Mouse (Mus musculus) CH12.LX (cell line): ENCODE measurements around the gene Nptx1. TPM values are rescaled to one million over a fixed set of nuclear protein-coding genes. Genes with fewer than 3 reads are reported as not detected.

Source experiments
- DNase-seq: peaks from one replicate; pipeline ENCODE4 v3.0.0-alpha.2; 2013; ENCODE audit errors: extremely low read depth
- H3K27ac ChIP-seq: 2 replicates; pipeline ENCODE4 v1.5.1; 2012; ENCODE audit warnings: low read depth, mild to moderate bottlenecking, control low read depth, moderate library complexity; ENCODE audit not compliant: insufficient read depth
- H3K27me3 ChIP-seq: replicated peaks from 2 replicates; pipeline ENCODE3; 2012; ENCODE audit warnings: inconsistent platforms
- H3K36me3 ChIP-seq, 2 experiments: replicated peaks in 1 of 2; 2 replicates each; pipeline versions ENCODE3 to v1.6.1; 2012; ENCODE audit warnings: inconsistent platforms in 1 of 2, low read length in 1 of 2, mild to moderate bottlenecking in 1 of 2, mixed read lengths in 1 of 2, moderate library complexity in 1 of 2; ENCODE audit not compliant: control insufficient read depth in 1 of 2, insufficient read depth in 1 of 2
- H3K4me1 ChIP-seq, 2 experiments: 2 replicates each; pipeline ENCODE4 v1.6.1; 2012; ENCODE audit warnings: inconsistent platforms in 1 of 2, moderate library complexity in 1 of 2; ENCODE audit not compliant: insufficient read depth in 2 of 2, control insufficient read depth in 1 of 2
- H3K4me2 ChIP-seq: 2 replicates; pipeline ENCODE4 v1.6.1; 2012; ENCODE audit warnings: low read depth, mild to moderate bottlenecking, control low read depth; ENCODE audit not compliant: poor library complexity, insufficient read depth, severe bottlenecking
- H3K4me3 ChIP-seq, 3 experiments: fragments of 150-350 bp in 1 of 3; sonication (generic) in 1 of 3; replicated peaks in 1 of 3; 2 replicates each; pipeline versions ENCODE3 to v1.5.1; 2011 to 2012; ENCODE audit warnings: low read depth in 2 of 3, low read length in 2 of 3, mild to moderate bottlenecking in 2 of 3, moderate library complexity in 2 of 3, control low read depth in 1 of 3, improper control_type of control experiment in 1 of 3, inconsistent platforms in 1 of 3, mixed read lengths in 1 of 3; ENCODE audit not compliant: poor library complexity in 1 of 3
- H3K79me2 ChIP-seq: replicated peaks from 2 replicates; pipeline ENCODE4 v1.6.1; 2012; ENCODE audit warnings: mild to moderate bottlenecking, moderate library complexity; ENCODE audit not compliant: control insufficient read depth, poor library complexity, insufficient read depth, severe bottlenecking; ENCODE audit errors: extremely low read depth
- H3K9ac ChIP-seq: 2 replicates; pipeline ENCODE4 v1.6.1; 2012; ENCODE audit warnings: low read depth, mild to moderate bottlenecking, control low read depth, moderate library complexity; ENCODE audit not compliant: insufficient read depth
- H3K9me3 ChIP-seq: replicated peaks from 2 replicates; pipeline ENCODE3; 2012; ENCODE audit warnings: low read length, inconsistent platforms, mixed read lengths
- BHLHE40 ChIP-seq: IDR thresholded peaks from 2 replicates; pipeline ENCODE4 v1.6.1; 2011; ENCODE audit warnings: mild to moderate bottlenecking, low read depth, low read length, improper control_type of control experiment
- CHD1 ChIP-seq: IDR thresholded peaks from 2 replicates; pipeline ENCODE4 v1.6.1; 2012; ENCODE audit warnings: low read depth, low read length, improper control_type of control experiment, inconsistent platforms
- CHD2 ChIP-seq: IDR thresholded peaks from 2 replicates; pipeline ENCODE4 v1.6.1; 2011; ENCODE audit warnings: low read length, improper control_type of control experiment
- CTCF ChIP-seq, 2 experiments: IDR thresholded peaks in 1 of 2; conservative IDR thresholded peaks in 1 of 2; 2 replicates each; pipeline ENCODE4 v1.5.1; 2011 to 2012; ENCODE audit warnings: low read depth in 2 of 2, low read length in 2 of 2, improper control_type of control experiment in 1 of 2, inconsistent platforms in 1 of 2, mild to moderate bottlenecking in 1 of 2, moderate library complexity in 1 of 2
- EP300 ChIP-seq: IDR thresholded peaks from 2 replicates; pipeline ENCODE4 v1.6.1; 2011; ENCODE audit warnings: low read length, improper control_type of control experiment
- IRF4 ChIP-seq: IDR thresholded peaks from 2 replicates; pipeline ENCODE4 v1.6.1; 2014; ENCODE audit warnings: low read depth, mild to moderate bottlenecking, inconsistent platforms, low read length, improper control_type of control experiment
- JUN ChIP-seq: IDR thresholded peaks from 2 replicates; pipeline ENCODE4 v1.6.1; 2011; ENCODE audit warnings: low read depth, mild to moderate bottlenecking, low read length, improper control_type of control experiment, moderate library complexity; ENCODE audit not compliant: insufficient read depth
- JUND ChIP-seq: conservative IDR thresholded peaks from 2 replicates; pipeline ENCODE4 v1.6.1; 2011; ENCODE audit warnings: low read depth, low read length, improper control_type of control experiment
- KAT2A ChIP-seq: IDR thresholded peaks from 2 replicates; pipeline ENCODE4 v1.6.1; 2012; ENCODE audit warnings: low read length, improper control_type of control experiment, inconsistent platforms; ENCODE audit not compliant: insufficient replicate concordance
- MAFK ChIP-seq: IDR thresholded peaks from 2 replicates; pipeline ENCODE4 v1.6.1; 2011; ENCODE audit warnings: low read length, improper control_type of control experiment; ENCODE audit not compliant: insufficient replicate concordance
- MAX ChIP-seq: IDR thresholded peaks from 2 replicates; pipeline ENCODE4 v1.6.1; 2011; ENCODE audit warnings: low read length, improper control_type of control experiment
- MAZ ChIP-seq: IDR thresholded peaks from 2 replicates; pipeline ENCODE4 v1.6.1; 2012; ENCODE audit warnings: low read depth, mild to moderate bottlenecking, inconsistent platforms, low read length, improper control_type of control experiment, moderate library complexity
- MEF2A ChIP-seq: IDR thresholded peaks from 2 replicates; pipeline ENCODE4 v1.6.1; 2014; ENCODE audit warnings: low read depth, mild to moderate bottlenecking, inconsistent platforms, low read length, improper control_type of control experiment, borderline replicate concordance
- MXI1 ChIP-seq: IDR thresholded peaks from 2 replicates; pipeline ENCODE4 v1.6.1; 2011; ENCODE audit warnings: mild to moderate bottlenecking, low read depth, low read length, improper control_type of control experiment
- NELFE ChIP-seq: IDR thresholded peaks from 2 replicates; pipeline ENCODE4 v1.6.1; 2011; ENCODE audit warnings: low read depth, low read length, improper control_type of control experiment
- NRF1 ChIP-seq: IDR thresholded peaks from 2 replicates; pipeline ENCODE4 v1.6.1; 2014; ENCODE audit warnings: low read depth, mild to moderate bottlenecking, inconsistent platforms, low read length, improper control_type of control experiment, moderate library complexity
- POLR2AphosphoS2 ChIP-seq: IDR thresholded peaks from 2 replicates; pipeline ENCODE4 v1.6.1; 2011; ENCODE audit warnings: low read depth, low read length, improper control_type of control experiment
- RAD21 ChIP-seq: IDR thresholded peaks from 2 replicates; pipeline ENCODE4 v1.6.1; 2011; ENCODE audit warnings: low read depth, mild to moderate bottlenecking, low read length, improper control_type of control experiment, moderate library complexity
- RCOR1 ChIP-seq: conservative IDR thresholded peaks from 2 replicates; pipeline ENCODE4 v1.6.1; 2012; ENCODE audit warnings: low read depth, mild to moderate bottlenecking, inconsistent platforms, low read length, improper control_type of control experiment
- SMC3 ChIP-seq: IDR thresholded peaks from 2 replicates; pipeline ENCODE4 v1.6.1; 2011; ENCODE audit warnings: low read depth, low read length, improper control_type of control experiment
- TBP ChIP-seq: conservative IDR thresholded peaks from 2 replicates; pipeline ENCODE4 v1.6.1; 2011; ENCODE audit warnings: low read depth, low read length, improper control_type of control experiment
- TCF12 ChIP-seq: IDR thresholded peaks from 2 replicates; pipeline ENCODE4 v1.6.1; 2014; ENCODE audit warnings: low read depth, mild to moderate bottlenecking, inconsistent platforms, low read length, improper control_type of control experiment
- USF2 ChIP-seq: conservative IDR thresholded peaks from 2 replicates; pipeline ENCODE4 v1.6.1; 2011; ENCODE audit warnings: low read depth, low read length, improper control_type of control experiment
- ZKSCAN1 ChIP-seq: IDR thresholded peaks from 2 replicates; pipeline ENCODE4 v1.6.1; 2012; ENCODE audit warnings: low read depth, inconsistent platforms, low read length, improper control_type of control experiment, borderline replicate concordance
- ZMIZ1 ChIP-seq: IDR thresholded peaks from 2 replicates; pipeline ENCODE4 v1.6.1; 2012; ENCODE audit warnings: low read depth, mild to moderate bottlenecking, inconsistent platforms, low read length, improper control_type of control experiment
- dilution Hi-C: fragments of 300-500 bp; cut with MboI; formaldehyde crosslinking; loops from 2 replicates; pipeline ENCODE4 v1.14.3; 2020; ENCODE audit warnings: low sequenced_read_pairs; ENCODE audit not compliant: extremely low pct_unique_long_range_greater_than_20kb, extremely low pct_ligation_motif_present
- in situ Hi-C: fragments of 300-500 bp; cut with MboI; formaldehyde crosslinking; loops from 3 replicates; pipeline ENCODE4 v1.14.3; 2019; ENCODE audit warnings: low sequenced_read_pairs, low pct_ligation_motif_present, low pct_unique_long_range_greater_than_20kb, mixed read lengths
- polyA plus RNA-seq: library from polyadenylated mRNA; unstranded; fragments of >175 nt; gene quantifications from 2 replicates; pipeline ENCODE4 v1.2.1, GENCODE M21; 2012; ENCODE audit warnings: low read depth; ENCODE audit not compliant: insufficient read length
- total RNA-seq, 2 experiments: library from RNA; depleted of rRNA; stranded (reverse); fragments of 300-350 nt in 1 of 2; fragments of >200 nt in 1 of 2; gene quantifications; 2 replicates each; pipeline ENCODE4 v1.2.3; 2012 to 2014

Gene Nptx1
- total and polyA plus RNA-seq, 3 experiments: under 0.01 TPM; not detected in 2

DNA sequence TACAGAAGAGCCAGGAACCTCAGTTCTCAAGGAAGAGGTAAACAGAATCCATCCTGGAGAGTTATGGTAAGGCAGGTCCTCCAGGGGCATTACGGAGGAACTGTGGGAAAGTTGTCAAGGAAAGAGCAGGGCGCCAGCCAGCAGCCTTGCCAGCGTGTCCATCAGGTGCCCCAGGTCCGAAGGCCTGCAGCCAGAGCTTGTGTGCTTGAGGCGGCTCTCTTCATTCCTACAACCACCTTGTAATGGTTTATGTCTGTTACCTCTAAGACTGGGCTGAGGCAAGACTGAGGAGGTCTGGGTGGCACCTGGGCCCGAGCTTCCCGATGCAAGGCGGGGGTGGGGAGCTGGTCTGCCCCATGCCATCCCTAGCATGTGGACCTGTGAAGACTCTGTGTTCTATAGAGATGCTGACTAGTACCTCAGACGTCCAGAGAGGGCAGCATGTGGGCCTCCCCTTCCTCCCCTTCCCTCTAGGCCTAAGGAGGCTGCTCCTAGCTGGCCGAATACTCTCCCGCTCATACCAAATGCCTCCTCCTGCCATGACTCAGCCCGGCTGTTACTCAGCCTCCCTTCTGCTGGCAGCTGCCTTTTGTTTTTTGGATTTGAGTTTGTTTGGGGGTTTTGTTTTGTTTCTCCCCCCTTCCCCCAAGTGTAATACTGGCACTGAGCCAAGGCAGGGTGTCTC is 30.7 kb downstream of the Nptx1 start:
- TF ChIP-seq USF2 (no peak), POLR2AphosphoS2 (no peak), KAT2A (no peak), MAX (no peak), MEF2A (no peak), JUN (no peak), NELFE (no peak), CHD2 (no peak), ZKSCAN1 (no peak), MAZ (no peak), ZMIZ1 (no peak), MXI1 (no peak), RAD21 (no peak; the same call in none of the 2 replicates), EP300 (no peak), BHLHE40 (no peak), IRF4 (no peak), SMC3 (no peak), CTCF (conservative IDR thresholded peaks at IDR 0.05 in 1 of 2, IDR thresholded peaks at IDR 0.05 in 1 of 2; ENCODE audit: low read depth in 2 of 2, low read length in 2 of 2) (no peak; a peak in 1 of 4 replicates)
- Histone ChIP-seq H3K36me3 (no peaks in the 10 kb centered on the region), H3K4me2 (no peak overlapping the region), H3K4me1 (no peaks in the 10 kb centered on the region), H3K9me3 (no peaks in the 10 kb centered on the region), H3K4me3 (no peak overlapping the region), H3K27ac (no peak overlapping the region), H3K9ac (no peak overlapping the region), H3K79me2 (no peaks in the 10 kb centered on the region), H3K27me3 (peaks cover 96% of the 10 kb centered on the region)
- in situ Hi-C loops: no loop called here
- no peak for DNase-seq
- dilution Hi-C loops: no loop called here

DNA sequence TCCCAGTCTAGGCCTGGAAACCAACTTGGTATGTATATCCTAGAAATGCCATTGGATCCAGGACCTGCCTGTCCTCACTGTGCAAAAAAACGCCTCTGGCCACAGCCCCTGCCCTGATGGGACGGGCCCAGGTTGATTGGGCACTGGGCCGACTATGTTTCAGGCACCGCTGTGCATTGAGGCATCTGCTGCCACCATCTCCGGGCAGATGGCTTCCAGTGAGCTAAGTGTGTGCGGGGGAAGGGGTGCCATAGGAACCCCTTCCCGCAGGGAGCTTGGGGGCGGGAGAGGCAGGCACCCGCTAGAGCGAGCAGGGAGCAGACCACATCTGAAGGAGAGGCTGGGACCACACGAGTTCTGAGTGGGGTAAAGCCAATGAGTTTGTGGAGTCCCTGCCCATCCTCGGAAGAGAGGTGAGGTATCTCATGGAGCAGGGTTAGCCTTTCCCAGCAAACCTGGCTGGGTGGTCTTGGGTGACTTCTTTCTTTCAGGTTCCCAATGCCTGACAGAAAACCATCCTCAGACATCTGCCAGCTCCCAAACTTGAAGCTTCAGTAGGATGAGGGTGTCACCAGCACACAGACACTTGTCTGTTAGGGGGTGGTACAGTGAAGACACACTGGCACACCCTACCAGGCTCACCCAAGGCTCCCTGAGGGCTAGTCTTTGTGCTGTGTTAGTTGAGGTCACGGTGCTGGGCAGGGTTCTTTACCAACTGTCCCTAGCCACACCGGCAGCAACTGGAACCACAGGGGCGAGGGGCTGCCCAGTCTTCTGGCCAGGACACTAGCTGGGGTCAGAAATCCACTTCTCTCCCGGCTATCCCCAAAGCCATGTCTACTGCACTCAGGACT is 31.5 kb downstream of the Nptx1 start:
- H3K79me2 ChIP-seq: no peaks in the 10 kb centered on the region
- TF ChIP-seq CTCF (conservative IDR thresholded peaks at IDR 0.05 in 1 of 2, IDR thresholded peaks at IDR 0.05 in 1 of 2; ENCODE audit: low read depth in 2 of 2, low read length in 2 of 2) (no peak), CHD1 (no peak), MAFK (no peak), MAZ (no peak), NRF1 (no peak), TBP (no peak), ZMIZ1 (no peak), JUND (no peak), RCOR1 (no peak), BHLHE40 (no peak), RAD21 (no peak), ZKSCAN1 (no peak), TCF12 (no peak)
- H3K4me2 ChIP-seq: no peak overlapping the region
- H3K36me3 ChIP-seq: no peaks in the 10 kb centered on the region
- H3K9ac ChIP-seq: no peak overlapping the region
- H3K9me3 ChIP-seq: no peaks in the 10 kb centered on the region
- dilution Hi-C loops (no loop called here), in situ Hi-C loops (no loop called here)
- H3K4me3 ChIP-seq: no peak overlapping the region
- no peaks in the 10 kb centered on the region for H3K4me1 ChIP-seq
- H3K27me3 ChIP-seq: peaks cover 88% of the 10 kb centered on the region
- no peak for DNase-seq
- no peak overlapping the region for H3K27ac ChIP-seq
